Comparison of ENCODE assay signal across 8 mouse cellular contexts in the genomic region with DNA sequence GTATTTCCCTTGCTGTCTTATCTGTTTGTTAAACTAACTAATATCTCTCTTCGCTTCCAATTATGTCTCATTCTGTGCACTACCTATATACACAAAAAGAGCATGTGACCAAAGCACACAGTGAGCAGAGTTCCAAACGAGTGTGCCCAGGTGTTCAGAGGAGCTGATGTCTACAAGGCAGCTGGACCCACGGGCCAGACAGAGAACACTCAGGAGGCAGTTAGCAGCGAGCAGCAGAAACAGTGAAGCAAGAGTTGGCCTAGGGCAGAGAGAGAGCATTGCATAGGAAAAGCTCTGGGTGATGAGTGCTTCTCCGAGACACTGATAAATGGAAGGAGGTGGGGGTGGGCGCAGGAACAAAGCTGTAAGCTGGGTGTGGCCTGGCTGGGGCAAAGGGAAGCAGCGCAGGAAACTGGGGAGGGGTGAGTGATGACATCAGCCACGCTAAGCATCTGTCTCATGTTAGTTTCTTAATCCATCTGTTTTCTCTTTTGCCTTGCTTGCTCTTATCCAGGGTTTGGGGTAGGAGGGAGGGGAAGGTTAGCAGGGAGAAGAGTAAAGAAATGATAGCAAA.
DNase-seq lines count a peak whose midpoint lies in the region; ATAC-seq lines count a peak whose summit lies in the region.
"Had no signal": no experiment of that assay in that cellular context is flagged by ENCODE, and none has a peak within 500 bp of the region (broad histone marks: within the 10 kb centered on the region; RNA-seq: fewer than 3 reads in every experiment).

No protein-coding gene starts in this region.

- intact Hi-C loops in left cerebral cortex, postnatal 25 days (cut with DNase I) = loop anchor here (2.0 kb wide), 1 partner anchor 100 kb away; no protein-coding TSS in a partner anchor

- no peak overlapping the region for H3K4me3 ChIP-seq in midbrain, embryonic 13.5 days (replicated peaks)
- no peak overlapping the region for H3K4me3 ChIP-seq in midbrain, embryonic 15.5 days
- H3K4me3 ChIP-seq in embryonic facial prominence, embryonic 10.5 days = no peak overlapping the region
- H3K4me3 ChIP-seq in lung, embryonic 16.5 days (ENCODE audit: low read length) = no peak overlapping the region

- WGBS in midbrain, embryonic 13.5 days = 66% methylated on average over 8 of the region's 8 CpGs
- WGBS in midbrain, embryonic 15.5 days = 70% methylated on average over 8 of the region's 8 CpGs
- 56% methylated on average over 8 of the region's 8 CpGs for WGBS in embryonic facial prominence, embryonic 10.5 days
- 24% methylated on average over 8 of the region's 8 CpGs for WGBS in lung, embryonic 16.5 days

- no peak overlapping the region for H3K27ac ChIP-seq in midbrain, embryonic 13.5 days
- no peak overlapping the region for H3K27ac ChIP-seq in midbrain, embryonic 15.5 days
- peak overlapping the region; percentile 44; the same call in 1 of the 2 replicates for H3K27ac ChIP-seq in embryonic facial prominence, embryonic 10.5 days (replicated peaks)
- no peak overlapping the region for H3K27ac ChIP-seq in lung, embryonic 16.5 days (ENCODE audit: low read length)

- no peaks in the 10 kb centered on the region for H3K9me3 ChIP-seq in midbrain, embryonic 13.5 days
- no peaks in the 10 kb centered on the region for H3K9me3 ChIP-seq in midbrain, embryonic 15.5 days
- H3K9me3 ChIP-seq in embryonic facial prominence, embryonic 10.5 days = no peaks in the 10 kb centered on the region
- H3K9me3 ChIP-seq in lung, embryonic 16.5 days (ENCODE audit: control insufficient read depth, low read length) = no peaks in the 10 kb centered on the region

- H3K27me3 ChIP-seq in midbrain, embryonic 13.5 days = no peaks in the 10 kb centered on the region
- H3K27me3 ChIP-seq in midbrain, embryonic 15.5 days (replicated peaks) = no peaks in the 10 kb centered on the region
- no peaks in the 10 kb centered on the region for H3K27me3 ChIP-seq in embryonic facial prominence, embryonic 10.5 days (replicated peaks; ENCODE audit: low read depth, poor library complexity, severe bottlenecking)
- peaks cover 31% of the 10 kb centered on the region for H3K27me3 ChIP-seq in lung, embryonic 16.5 days (ENCODE audit: control insufficient read depth, insufficient read depth, low read depth, low read length)

- peak; percentile 44 for ATAC-seq in midbrain, embryonic 13.5 days
- no peak for ATAC-seq in midbrain, embryonic 15.5 days (replicated peaks)
- ATAC-seq in lung, embryonic 16.5 days (ENCODE audit: low read depth) = peak; percentile 64

- 0 out of 2 replicates have a peak, but pooled peaks cover 4% of the 10 kb centered on the region for H3K4me1 ChIP-seq in midbrain, embryonic 13.5 days (replicated peaks)
- H3K4me1 ChIP-seq in midbrain, embryonic 15.5 days = no peaks in the 10 kb centered on the region
- H3K4me1 ChIP-seq in embryonic facial prominence, embryonic 10.5 days = peaks cover 9% of the 10 kb centered on the region
- peaks cover 3% of the 10 kb centered on the region for H3K4me1 ChIP-seq in lung, embryonic 16.5 days (replicated peaks; ENCODE audit: control insufficient read depth, insufficient read depth, low read length)

- H3K9ac ChIP-seq in midbrain, embryonic 13.5 days (replicated peaks) = no peak overlapping the region
- H3K9ac ChIP-seq in midbrain, embryonic 15.5 days = no peak overlapping the region
- no peak overlapping the region for H3K9ac ChIP-seq in lung, embryonic 16.5 days (ENCODE audit: low read length)

- no peak overlapping the region for H3K4me2 ChIP-seq in midbrain, embryonic 13.5 days (replicated peaks)
- H3K4me2 ChIP-seq in midbrain, embryonic 15.5 days = no peak overlapping the region
- H3K4me2 ChIP-seq in lung, embryonic 16.5 days (ENCODE audit: low read depth, low read length) = no peak overlapping the region

- peak; percentile 32 for DNase-seq in embryonic facial prominence, embryonic 10.5 days (ENCODE audit: low spot score)
- peak; percentile 38 for DNase-seq in yolk sac, embryonic 10.5 days (ENCODE audit: low spot score)
- DNase-seq in left cerebral cortex, postnatal 25 days (ENCODE audit: low spot score in 2 of 2) = no peak
- no peak for DNase-seq in adrenal gland, adult 8-10 months
- DNase-seq: layer of hippocampus, postnatal 36 days had no signal

- H3K36me3 ChIP-seq in midbrain, embryonic 13.5 days = 0 out of 2 replicates have a peak, but pooled peaks cover 3% of the 10 kb centered on the region
- no peaks in the 10 kb centered on the region for H3K36me3 ChIP-seq in midbrain, embryonic 15.5 days (replicated peaks)
- H3K36me3 ChIP-seq in embryonic facial prominence, embryonic 10.5 days (replicated peaks) = peaks cover 12% of the 10 kb centered on the region; the same call in 1 of the 2 replicates
- H3K36me3 ChIP-seq in lung, embryonic 16.5 days (ENCODE audit: control insufficient read depth, insufficient read depth, low read length) = peaks cover 2% of the 10 kb centered on the region; the same call in 1 of the 2 replicates

Comparison
In these comparisons a context has a peak if more than half of its experiments do, and no peak if none do; other contexts are left out.
1. DNase-seq: peak in embryonic facial prominence, embryonic 10.5 days (single experiment) and yolk sac, embryonic 10.5 days (single experiment); none in left cerebral cortex, postnatal 25 days (0 of 2) and adrenal gland, adult 8-10 months (single experiment).